ENCODE assay signal across 12 mouse cellular contexts in genomic region chr5:74200481-74200880, GRCm38 (mm10). TPM values are rescaled to one million over a fixed set of nuclear protein-coding genes. Genes with fewer than 3 reads are reported as not detected.
DNase-seq lines count a peak whose midpoint lies in the region; ATAC-seq lines count a peak whose summit lies in the region.
"Had no signal": no experiment of that assay in that cellular context is flagged by ENCODE, and none has a peak within 500 bp of the region (broad histone marks: within the 10 kb centered on the region; RNA-seq: fewer than 3 reads in every experiment).

No protein-coding gene starts in this region.

- H3K9me3 ChIP-seq in heart, embryonic 10.5 days = no peaks in the 10 kb centered on the region
- H3K9me3 ChIP-seq: intestine, embryonic 15.5 days had no signal

- H3K27me3 ChIP-seq in heart, embryonic 10.5 days (ENCODE audit: insufficient read depth, poor library complexity, severe bottlenecking) = no peaks in the 10 kb centered on the region
- H3K27me3 ChIP-seq: intestine, embryonic 15.5 days; Patski had no signal

- whole genome bisulfite sequencing in heart, embryonic 10.5 days = 71% methylated on average over 8 of the region's 8 CpGs

- H3K27ac ChIP-seq in heart, embryonic 10.5 days = peak overlapping the region; percentile 62; the same call in 1 of the 2 replicates
- H3K27ac ChIP-seq: intestine, embryonic 15.5 days had no signal

- DNase-seq in heart, embryonic 10.5 days (ENCODE audit: low spot score) = no peak
- DNase-seq in heart, postnatal 25 days (ENCODE audit: low spot score) = no peak
- peak; percentile 17 for DNase-seq in spleen, postnatal 36 days (ENCODE audit: low spot score in 2 of 2)
- no peak for DNase-seq in spleen, postnatal 14 days (ENCODE audit: low spot score in 2 of 2)
- DNase-seq in ovary, adult 18-20 months (ENCODE audit: low spot score) = no peak
- DNase-seq in gastrocnemius, postnatal 10 days = no peak
- DNase-seq in urinary bladder, postnatal 14 days (ENCODE audit: low spot score) = no peak
- DNase-seq: cerebellum, adult 18-20 months; left cerebral cortex, postnatal 4 days had no signal

- ATAC-seq in megakaryocyte, adult 5-6 weeks (ENCODE audit: poor library complexity, severe bottlenecking) = peak; percentile 56; the same call in 1 of the 2 replicates
- ATAC-seq: intestine, embryonic 15.5 days; Patski had no signal

- peaks cover 40% of the 10 kb centered on the region for H3K36me3 ChIP-seq in heart, embryonic 10.5 days

- no peak overlapping the region for H3K4me3 ChIP-seq in heart, embryonic 10.5 days
- H3K4me3 ChIP-seq: intestine, embryonic 15.5 days had no signal

- intact Hi-C loops in heart, postnatal 25 days (cut with DNase I) = no loop called here

- peaks cover 64% of the 10 kb centered on the region for H3K4me1 ChIP-seq in heart, embryonic 10.5 days

RNA-seq across cellular contexts. Expression of gene Rasl11b, which starts 5.4 kb away (rescaled TPM):
- polyA plus RNA-seq in heart, embryonic 10.5 days (2016; fragmentation: Nextera tagmentation; extraction: Ambion mirVana) = 58.3 and 65.9 TPM in 2 replicates
- 10 to 100 TPM; 35.8 to 50.2 TPM for total RNA-seq in heart, postnatal 25 days (2021)
- 2.0 and 2.1 TPM in 2 replicates for total RNA-seq in megakaryocyte, adult 5-6 weeks (2015)
- 0.98 and 1.0 TPM in 2 replicates for total RNA-seq in megakaryocyte, adult 5-6 weeks (2017)
- 1 to 10 TPM; 6.3 to 8.1 TPM for total RNA-seq in gastrocnemius, postnatal 10 days (2021)

Comparison
In these comparisons a context has a peak if more than half of its experiments do, and no peak if none do; other contexts are left out.
1. DNase-seq: peak in spleen, postnatal 36 days (2 of 2); none in heart, embryonic 10.5 days (single experiment), heart, postnatal 25 days (single experiment), spleen, postnatal 14 days (0 of 2), ovary, adult 18-20 months (single experiment), gastrocnemius, postnatal 10 days (single experiment) and urinary bladder, postnatal 14 days (single experiment).
2. RNA of gene Rasl11b, which starts 5.4 kb away (total RNA-seq): 35.8 to 50.2 TPM in heart, postnatal 25 days; 6.3 to 8.1 TPM in gastrocnemius, postnatal 10 days and 0.98 to 2.1 TPM in megakaryocyte, adult 5-6 weeks; every median in the first group is over 4 times any median in the second.